Mouse (Mus musculus): ENCODE measurements around the gene Gm10912.
A peak's percentile ranks its signal among the peaks of the same experiment; 100 is the strongest.
"Not testable (repeated sequence)": the region's sequence is repeated elsewhere in the genome, so short reads cannot be mapped to it uniquely, and the experiment has no call there.

Gm10912 gene

DNA sequence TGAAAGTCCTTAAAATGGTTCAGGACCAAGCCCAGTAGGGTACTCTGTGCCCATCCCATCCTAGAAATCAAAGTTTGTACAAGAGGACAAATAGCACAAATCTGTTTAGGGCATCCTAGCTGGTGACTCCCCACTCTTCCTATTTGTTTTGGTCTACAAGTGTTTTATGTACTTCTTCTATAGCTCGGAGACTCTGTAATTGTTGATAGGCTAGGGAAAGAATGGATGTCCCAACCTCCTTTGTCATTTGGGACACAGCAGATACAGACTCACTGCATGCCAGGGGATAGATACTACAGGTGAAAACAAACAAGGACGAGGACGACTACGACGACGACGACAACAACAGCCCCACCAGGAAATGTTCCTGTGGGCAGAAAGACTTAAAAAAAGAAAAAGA, 2.8 kb downstream of the Gm10912 start, which contains the start of gene Gm10799:
Gm10799 (minus strand) TSS at position 101 of the 400 bp plus-strand sequence.
- DNase-seq (ENCODE audit: low spot score): not testable (repeated sequence)

GRCm38 (mm10) chr2:104069704-104070185, 4.1 kb downstream of the Gm10912 start, which contains the start of gene Cd59b:
TSS of gene Cd59b (plus strand) at chr2:104069849.
- DNase-seq (ENCODE audit: low spot score): no peak

GRCm38 (mm10) chr2:104078285-104078684, 12.7 kb downstream of the Gm10912 start:
- not testable (repeated sequence) for DNase-seq (ENCODE audit: low spot score)

- DNase-seq (ENCODE audit: low spot score): not testable (repeated sequence)
Observed at GRCm38 (mm10) chr2:104081436-104082050, 15.9 kb downstream of the Gm10912 start.

DNA sequence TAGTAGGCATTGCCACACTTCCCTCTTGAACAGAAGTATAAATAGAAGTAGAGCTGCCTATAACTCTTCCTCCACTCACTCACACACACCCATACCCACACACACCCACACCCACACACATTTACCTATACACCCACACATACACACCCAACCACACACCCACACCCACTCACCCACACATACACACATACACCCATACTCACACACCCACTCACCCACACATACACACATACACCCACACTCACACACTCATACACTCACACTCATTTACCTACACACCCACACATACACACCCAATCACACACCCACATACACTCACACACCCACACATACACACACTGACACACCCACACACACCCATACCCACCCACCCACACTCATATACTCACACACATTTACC, 16.8 kb downstream of the Gm10912 start:
- no peak for DNase-seq (ENCODE audit: low spot score)

GRCm38 (mm10) chr2:104084027-104084426, 18.4 kb downstream of the Gm10912 start:
- not testable (repeated sequence) for DNase-seq (ENCODE audit: low spot score)

DNA sequence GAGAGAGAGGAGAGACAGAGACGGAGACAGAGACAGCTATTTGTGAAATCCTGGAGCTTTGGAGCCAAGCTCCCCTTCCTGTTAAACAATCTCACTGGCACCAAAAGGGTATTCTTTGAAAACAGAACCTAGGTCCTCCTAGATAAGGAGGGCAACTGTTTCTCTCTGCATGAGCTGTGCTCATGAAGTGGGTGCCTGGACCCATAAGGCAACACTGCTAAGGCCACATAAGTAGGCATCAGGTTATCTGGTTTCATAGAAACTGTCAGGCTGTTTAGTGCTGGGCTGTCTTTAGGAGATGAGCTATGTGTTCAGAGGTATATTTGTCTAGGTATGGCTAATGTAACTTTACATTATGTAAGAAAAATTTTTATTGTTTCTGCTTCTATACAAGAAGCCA, 21.9 kb downstream of the Gm10912 start:
- not testable (repeated sequence) for DNase-seq (ENCODE audit: low spot score)

- DNase-seq (ENCODE audit: low spot score): no peak
Observed at GRCm38 (mm10) chr2:104093305-104093704, 27.7 kb downstream of the Gm10912 start.

GRCm38 (mm10) chr2:104095741-104096213, 30.2 kb downstream of the Gm10912 start, which contains the start of gene Cd59a:
TSS of gene Cd59a (plus strand) at chr2:104095801.
- DNase-seq (ENCODE audit: low spot score): peak; percentile 55

- no peak for DNase-seq (ENCODE audit: low spot score)
Observed at GRCm38 (mm10) chr2:104096256-104096655, 30.6 kb downstream of the Gm10912 start.

DNA sequence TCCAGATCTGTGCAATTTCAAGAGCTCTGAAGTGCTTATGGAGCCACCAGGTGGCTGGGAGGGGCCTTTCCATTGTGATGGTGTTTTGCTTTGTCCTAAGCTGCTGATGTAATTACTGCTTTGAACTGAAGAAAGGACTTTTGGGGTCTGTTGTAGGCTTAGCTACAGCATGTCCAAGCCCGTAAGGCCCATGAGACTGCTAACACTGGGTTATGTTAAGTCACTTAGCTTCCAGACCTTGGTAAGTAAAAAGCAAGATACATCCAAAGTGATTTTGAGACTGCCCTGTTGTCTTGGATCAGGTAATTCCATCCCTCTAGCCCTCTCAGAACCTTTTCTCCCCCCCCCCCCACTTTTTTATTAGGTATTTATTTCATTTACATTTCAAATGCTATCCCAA, 31.2 kb downstream of the Gm10912 start:
- not testable (repeated sequence) for DNase-seq (ENCODE audit: low spot score)

GRCm38 (mm10) chr2:104097396-104097795, 31.8 kb downstream of the Gm10912 start:
- not testable (repeated sequence) for DNase-seq (ENCODE audit: low spot score)

- no peak for DNase-seq (ENCODE audit: low spot score)
Observed at GRCm38 (mm10) chr2:104098529-104099230, 33.1 kb downstream of the Gm10912 start.

- DNase-seq (ENCODE audit: low spot score): no peak
Observed at GRCm38 (mm10) chr2:104099231-104099585, 33.6 kb downstream of the Gm10912 start.

DNA sequence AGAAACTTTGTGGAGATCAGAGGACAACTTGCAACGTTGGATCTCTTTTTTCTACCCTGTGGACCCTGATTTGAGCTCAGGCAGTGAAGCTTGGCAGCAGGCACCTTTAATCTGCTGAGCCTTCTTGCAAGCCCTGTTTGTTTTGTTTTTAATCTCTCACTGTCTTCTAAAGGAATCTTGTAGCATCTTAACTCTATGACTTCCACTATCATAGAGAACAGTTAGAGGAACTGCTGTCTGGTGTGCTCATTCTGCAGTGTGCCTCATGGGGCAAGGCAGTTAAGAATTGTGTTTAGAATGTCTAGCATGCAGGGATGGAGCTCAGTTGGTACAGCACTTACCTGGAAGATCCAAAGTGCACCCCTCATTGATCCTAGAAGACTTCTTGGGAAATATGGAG, 34.3 kb downstream of the Gm10912 start:
- no peak for DNase-seq (ENCODE audit: low spot score)

DNA sequence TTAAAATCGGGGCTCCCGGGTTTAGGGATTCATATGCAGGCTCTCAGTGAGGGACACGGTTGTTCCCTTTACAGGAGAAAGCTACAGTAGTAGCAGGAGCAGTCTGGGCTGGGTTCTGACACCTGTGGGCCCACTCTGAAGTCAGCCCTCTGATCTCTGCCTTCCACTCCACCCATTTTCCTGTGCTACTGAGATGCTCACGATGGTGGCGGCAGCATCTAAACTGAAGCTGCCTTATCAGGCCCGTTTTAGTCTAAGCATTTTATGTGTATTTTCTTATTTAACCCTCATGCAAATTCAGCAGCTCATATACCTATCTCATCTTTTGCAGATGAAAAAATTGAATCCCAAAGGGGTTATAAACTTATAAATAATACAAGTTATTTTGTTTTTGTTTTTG, 39.2 kb downstream of the Gm10912 start:
- no peak for DNase-seq (ENCODE audit: low spot score)

DNA sequence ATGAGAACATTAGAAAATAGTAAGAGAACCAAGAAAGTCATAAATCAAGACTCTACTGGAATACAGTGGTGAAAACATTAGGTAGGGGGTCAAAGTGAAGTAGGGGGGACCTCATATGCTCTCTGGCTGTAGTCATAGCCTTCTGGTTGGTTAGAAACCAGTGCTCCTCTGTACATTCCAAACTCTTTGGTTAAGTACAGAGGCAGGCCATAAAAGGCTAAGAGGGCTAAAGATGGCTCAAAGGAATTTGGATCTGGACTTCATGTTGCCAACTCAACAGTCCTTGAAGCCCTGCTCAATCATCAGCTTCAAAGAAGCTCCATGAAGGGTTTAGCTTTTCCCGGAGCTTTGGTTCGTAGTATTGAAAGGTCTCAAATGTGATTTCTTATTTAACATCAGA, 43.4 kb downstream of the Gm10912 start:
- not testable (repeated sequence) for DNase-seq (ENCODE audit: low spot score)

- no peak for DNase-seq (ENCODE audit: low spot score)
Observed at GRCm38 (mm10) chr2:104109528-104109927, 43.9 kb downstream of the Gm10912 start.

DNA sequence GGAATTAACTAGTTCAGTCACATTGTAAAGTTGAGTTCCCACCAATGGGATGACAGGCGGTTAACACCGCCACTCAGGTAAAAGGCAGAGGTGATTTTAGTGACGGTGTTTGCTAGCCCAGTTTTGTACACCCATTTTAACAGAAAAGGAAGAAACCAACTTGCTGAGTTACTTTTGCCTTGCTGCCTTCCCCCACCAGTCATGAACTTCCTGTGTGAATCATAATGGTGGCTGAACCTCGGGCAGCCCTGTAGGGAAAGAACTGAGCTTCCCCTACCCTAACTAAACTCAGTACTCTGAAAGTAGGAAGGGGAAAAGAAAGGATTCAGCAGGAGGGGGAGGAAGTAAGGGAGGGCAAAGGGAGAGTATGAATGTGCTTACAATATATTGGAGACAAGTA, 44.4 kb downstream of the Gm10912 start:
- no peak for DNase-seq (ENCODE audit: low spot score)

DNA sequence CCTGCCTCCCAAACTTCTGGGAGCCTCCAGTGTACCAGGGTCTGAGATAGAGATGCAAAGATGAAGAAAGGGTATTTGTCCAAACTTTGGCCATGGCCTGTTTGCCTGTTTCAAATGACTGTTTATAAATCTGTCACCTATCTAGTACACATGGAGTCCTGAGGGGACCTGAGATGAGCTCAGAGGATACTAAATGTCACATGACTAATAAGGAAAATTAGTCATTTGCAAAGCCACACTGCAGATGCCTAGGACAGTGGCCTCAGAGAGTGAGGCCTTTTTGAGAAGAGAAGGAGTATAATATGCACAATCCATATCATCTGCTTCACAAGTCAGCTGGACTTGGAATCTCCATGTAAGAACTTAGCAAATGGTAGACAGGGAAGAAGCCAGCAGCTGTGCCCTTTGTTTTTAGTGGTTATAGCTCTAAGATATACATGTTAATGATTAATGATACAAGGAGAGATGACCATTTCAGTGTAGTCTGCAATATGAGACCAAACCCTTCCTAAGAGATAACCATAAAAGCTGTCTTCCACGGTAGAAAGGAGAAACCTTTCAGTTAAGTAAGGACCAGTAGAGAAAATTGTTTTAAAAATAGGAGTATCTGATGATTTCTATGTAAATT, 45.7 kb downstream of the Gm10912 start:
- not testable (repeated sequence) for DNase-seq (ENCODE audit: low spot score)

DNA sequence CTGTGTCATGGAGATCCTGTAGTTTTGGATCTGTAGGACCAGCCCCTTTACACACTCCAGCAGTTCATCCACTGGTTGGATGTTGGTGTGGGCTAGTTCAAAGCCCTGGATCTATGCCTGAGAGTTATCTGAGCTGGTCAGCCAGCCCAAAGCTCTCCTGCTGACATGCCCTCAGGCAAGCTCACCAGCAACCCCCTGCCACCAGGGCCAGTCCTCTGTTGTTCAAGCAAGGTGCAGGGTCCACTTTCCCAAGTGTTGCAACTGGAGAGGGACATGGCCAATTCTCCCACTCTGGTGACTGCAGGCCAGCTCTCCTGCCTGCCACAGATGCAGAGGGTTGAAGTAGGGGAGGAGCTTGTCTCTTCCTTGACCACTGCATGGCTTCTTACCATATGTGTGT, 47.9 kb downstream of the Gm10912 start:
- not testable (repeated sequence) for DNase-seq (ENCODE audit: low spot score)

DNA sequence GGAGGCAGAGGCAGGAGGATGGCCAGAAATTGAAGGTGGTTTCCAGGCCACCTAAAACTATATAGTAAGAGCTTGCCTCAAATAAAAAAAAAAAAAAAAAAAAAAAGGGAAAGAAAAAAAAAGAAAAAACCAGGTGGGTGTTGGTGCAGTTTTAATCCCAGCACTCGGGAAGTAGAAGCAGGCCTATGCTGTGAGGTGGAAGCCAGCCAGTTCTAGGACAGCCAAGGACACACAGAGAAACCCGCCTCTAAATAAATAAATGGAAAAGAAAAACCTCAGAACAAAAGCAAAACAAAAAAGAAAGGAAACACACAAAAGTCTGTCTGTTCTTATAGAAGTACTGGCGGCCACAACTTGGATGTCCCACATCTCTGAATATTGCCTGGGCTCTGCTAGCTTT, 49.3 kb downstream of the Gm10912 start:
- no peak for DNase-seq (ENCODE audit: low spot score)
